Mouse (Mus musculus): ENCODE results near the gene Olfr1201.

Gene Olfr1201

DNA sequence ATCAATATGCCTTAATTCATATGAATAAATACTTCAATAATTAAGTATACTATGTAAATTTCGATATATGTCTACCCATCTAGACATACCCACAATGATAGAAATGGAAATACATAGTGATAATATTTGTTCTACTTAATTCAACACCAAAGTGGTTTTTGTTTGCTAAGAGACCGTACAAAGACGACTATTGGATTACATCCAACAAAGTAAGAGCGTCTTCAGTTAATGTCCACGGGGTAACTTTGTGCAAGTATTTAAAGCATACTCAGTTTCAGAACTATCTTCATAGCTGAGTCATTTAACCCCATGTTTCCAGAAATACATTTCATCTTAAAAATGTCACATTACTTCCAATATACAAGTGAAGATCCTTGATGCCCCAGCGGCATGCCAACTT is at the start of gene Olfr1201:
Gene Olfr1201 (plus strand): TSS at position 301 of the 400 bp plus-strand sequence.
- no peak for DNase-seq (ENCODE audit: low spot score)

DNA sequence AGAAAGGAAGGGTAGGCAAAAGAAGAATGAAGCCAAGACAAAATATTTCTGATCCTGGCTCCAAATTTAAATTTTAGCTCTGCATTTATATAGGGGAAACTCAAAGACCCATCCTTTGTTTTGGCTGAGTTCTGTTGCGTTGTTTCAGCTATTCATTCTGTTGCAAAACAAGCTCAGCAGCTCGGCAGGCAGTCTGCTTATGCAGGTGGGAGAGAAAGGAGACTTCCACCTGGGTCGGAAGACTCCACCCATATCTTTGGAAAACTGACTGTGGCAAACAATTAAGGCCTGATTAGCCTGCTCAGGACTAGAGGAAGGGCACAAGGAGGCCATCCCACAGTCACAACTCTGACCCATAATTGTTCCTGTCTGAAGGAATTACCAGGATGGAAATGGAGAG is 49.5 kb upstream of the Olfr1201 start:
- no peak for DNase-seq (ENCODE audit: low spot score)

DNA sequence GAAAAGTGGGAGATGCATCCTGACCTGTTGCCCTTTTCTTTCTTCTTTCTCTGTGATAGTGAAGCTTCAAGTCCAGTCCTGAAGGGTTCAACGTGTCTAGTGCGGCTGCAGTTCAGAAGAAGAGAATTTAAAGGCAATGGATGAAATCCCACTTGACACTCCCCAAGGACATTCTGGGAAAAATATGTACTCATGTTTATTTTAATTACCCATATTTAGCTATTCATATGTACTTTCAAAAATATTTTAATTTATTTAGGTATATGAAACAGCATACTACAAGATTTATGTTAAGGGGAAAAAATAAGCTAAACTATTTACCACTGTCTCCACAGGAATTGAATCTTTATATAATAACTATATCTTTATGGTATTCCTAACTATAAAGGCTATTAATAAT is 41.6 kb upstream of the Olfr1201 start, which contains the start of gene Olfr1198:
Gene Olfr1198 (minus strand): TSS at position 101 of the 400 bp plus-strand sequence.
- no peak for DNase-seq (ENCODE audit: low spot score)

DNA sequence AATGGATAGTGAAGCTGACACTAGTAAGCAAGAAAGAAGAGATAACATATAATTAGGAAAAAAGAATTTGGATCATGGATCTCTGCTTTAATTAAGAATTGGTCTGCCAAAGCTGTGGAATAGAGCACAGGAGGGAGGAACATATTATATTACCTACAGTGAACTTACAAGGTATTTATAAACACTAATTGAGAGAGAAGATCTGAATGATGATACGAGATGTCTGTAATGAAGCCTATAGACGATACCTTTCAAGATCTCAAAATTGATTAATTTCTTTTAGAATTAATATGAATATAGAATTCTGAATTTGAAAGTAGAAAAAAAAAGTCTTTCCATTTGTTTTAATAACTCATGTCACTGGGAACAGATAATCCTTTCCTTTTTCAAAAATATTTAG is 32.5 kb upstream of the Olfr1201 start, which contains the start of gene Olfr1199:
Gene Olfr1199 (minus strand): TSS at position 101 of the 400 bp plus-strand sequence.
- no peak for DNase-seq (ENCODE audit: low spot score)

DNA sequence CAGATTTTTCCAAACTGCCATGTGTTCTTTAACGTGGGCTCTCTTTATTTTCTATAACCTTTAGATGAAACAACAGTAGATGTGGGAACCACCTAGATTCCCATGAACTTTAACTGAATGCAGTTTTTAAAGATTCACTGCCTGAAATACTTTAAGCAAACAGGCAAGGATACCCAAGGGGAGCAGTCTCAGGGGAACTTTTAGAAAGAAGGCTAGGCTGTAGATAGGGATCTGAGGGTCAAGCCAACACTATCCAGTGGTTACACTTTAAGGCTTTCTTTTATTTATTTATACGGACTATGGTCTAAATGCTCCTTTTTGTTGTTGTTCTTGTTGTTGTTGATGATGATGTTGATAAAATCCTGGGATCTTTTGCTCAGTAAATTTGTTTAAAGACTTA is 22.4 kb upstream of the Olfr1201 start, which contains the start of gene Olfr1200:
Gene Olfr1200 (minus strand): TSS at position 101 of the 400 bp plus-strand sequence.
- no peak for DNase-seq (ENCODE audit: low spot score)

DNA sequence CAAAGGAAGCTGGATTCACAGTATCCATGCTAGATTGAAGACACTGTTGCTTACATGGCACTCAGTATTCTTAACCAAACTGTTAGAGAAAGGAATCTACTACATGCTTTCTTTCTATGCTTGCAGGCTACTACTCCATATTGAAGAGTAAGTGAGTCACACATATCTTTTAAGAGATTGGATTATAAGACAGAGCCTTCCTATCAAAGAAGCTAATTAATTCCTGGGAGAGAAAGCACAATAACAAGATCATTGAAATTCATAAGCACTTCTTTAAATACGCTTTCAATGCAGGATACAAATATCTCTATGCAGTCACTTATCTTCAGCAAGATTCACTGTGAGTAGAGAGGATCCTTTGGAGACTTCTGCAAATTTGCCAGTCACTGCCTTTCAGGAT is 21.4 kb downstream of the Olfr1201 start, which contains the start of gene Olfr1202:
Gene Olfr1202 (plus strand): TSS at position 301 of the 400 bp plus-strand sequence.
- no peak for DNase-seq (ENCODE audit: low spot score)

DNA sequence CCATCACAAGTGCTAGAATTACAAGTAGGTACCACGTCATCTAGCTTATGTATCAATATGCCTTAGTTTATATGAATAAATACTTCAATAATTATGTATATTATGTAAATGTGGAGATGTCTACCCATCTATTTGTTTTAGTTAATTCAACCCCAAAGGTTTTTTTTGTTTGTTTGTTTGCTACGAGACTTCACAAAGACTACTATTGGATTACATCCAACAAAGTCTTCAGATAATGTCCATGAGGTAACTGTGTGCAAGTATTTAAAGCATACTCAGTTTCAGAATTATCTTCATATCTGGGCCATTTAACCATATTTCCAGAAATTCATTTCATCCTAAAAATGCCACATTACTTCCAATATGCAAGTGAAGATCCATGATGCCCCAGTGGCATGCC is 36.6 kb downstream of the Olfr1201 start, which contains the start of gene Olfr1205:
Gene Olfr1205 (plus strand): TSS at position 301 of the 400 bp plus-strand sequence.
- DNase-seq (ENCODE audit: low spot score), result no peak

DNA sequence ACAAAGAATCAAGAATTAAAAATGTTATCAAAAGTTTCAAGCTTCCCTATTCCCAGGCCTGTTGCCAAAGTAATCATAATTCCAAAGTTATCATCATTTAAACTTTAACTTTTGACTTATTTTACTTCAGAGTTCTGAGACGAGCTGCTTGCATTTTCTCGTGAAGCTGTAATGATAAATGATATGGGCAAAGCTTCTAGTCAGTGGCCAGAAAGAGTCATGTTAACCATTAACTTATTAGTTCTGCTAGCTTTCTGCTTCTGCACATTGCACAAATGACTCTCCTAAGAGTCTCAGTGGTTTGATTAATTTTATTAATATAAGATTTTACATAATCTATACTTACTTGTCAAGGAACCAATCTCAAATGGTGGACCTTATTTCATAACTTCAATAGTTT is 45.6 kb downstream of the Olfr1201 start:
- DNase-seq (ENCODE audit: low spot score), result no peak
